In genomic region chr2:91394078-91394477, GRCm38 (mm10) we compare ENCODE assay signal across 14 mouse cellular contexts. TPM values are rescaled to one million over a fixed set of nuclear protein-coding genes. Genes with fewer than 3 reads are reported as not detected.
A peak's percentile ranks its signal among the peaks of the same experiment; 100 is the strongest.
DNase-seq lines count a peak whose midpoint lies in the region; ATAC-seq and TF ChIP-seq lines count a peak whose summit lies in the region.
"Had no signal": no experiment of that assay in that cellular context is flagged by ENCODE, and none has a peak within 500 bp of the region (broad histone marks: within the 10 kb centered on the region; RNA-seq: fewer than 3 reads in every experiment).

No protein-coding gene starts in this region.

- H3K9ac ChIP-seq in neural tube, embryonic 13.5 days = no peak overlapping the region
- no peak overlapping the region for H3K9ac ChIP-seq in neural tube, embryonic 15.5 days (replicated peaks)
- no peak overlapping the region for H3K9ac ChIP-seq in kidney, postnatal 0 days (ENCODE audit: low read depth, low read length)
- H3K9ac ChIP-seq: forebrain, embryonic 13.5 days; heart, embryonic 15.5 days; hindbrain, embryonic 13.5 days; liver, embryonic 13.5 days had no signal

- no peaks in the 10 kb centered on the region for H3K27me3 ChIP-seq in neural tube, embryonic 13.5 days
- H3K27me3 ChIP-seq in neural tube, embryonic 15.5 days (replicated peaks) = no peaks in the 10 kb centered on the region
- H3K27me3 ChIP-seq in kidney, postnatal 0 days (ENCODE audit: insufficient read depth, low read length) = no peaks in the 10 kb centered on the region
- H3K27me3 ChIP-seq: heart, embryonic 15.5 days; hindbrain, embryonic 13.5 days; liver, embryonic 13.5 days had no signal

- DNase-seq in cerebellum, postnatal 36 days = peak; percentile 15 to 24
- peak; percentile 40 for DNase-seq in kidney, postnatal 0 days (ENCODE audit: low spot score)
- DNase-seq in spleen, adult 12 weeks (ENCODE audit: low spot score) = no peak
- DNase-seq in layer of hippocampus, postnatal 36 days = no peak
- no peak for DNase-seq in c-Kit-positive CD71-positive TER-119-positive erythroid progenitor cells, embryonic 14.5 days (ENCODE audit: low spot score)
- DNase-seq: embryo, embryonic 11 days; liver, embryonic 13.5 days; right cerebral cortex, adult 18-20 months; thymus, postnatal 36 days had no signal

- H3K27ac ChIP-seq in neural tube, embryonic 13.5 days (replicated peaks) = 0 out of 2 replicates have a peak overlapping the region, but pooled peaks have one; percentile 18
- no peak overlapping the region for H3K27ac ChIP-seq in neural tube, embryonic 15.5 days (replicated peaks)
- H3K27ac ChIP-seq in kidney, postnatal 0 days = no peak overlapping the region
- H3K27ac ChIP-seq: forebrain, embryonic 13.5 days; heart, embryonic 15.5 days; hindbrain, embryonic 13.5 days; liver, embryonic 13.5 days had no signal

- H3K4me1 ChIP-seq in neural tube, embryonic 13.5 days (replicated peaks) = peaks cover 2% of the 10 kb centered on the region
- no peaks in the 10 kb centered on the region for H3K4me1 ChIP-seq in neural tube, embryonic 15.5 days
- H3K4me1 ChIP-seq in kidney, postnatal 0 days (replicated peaks; ENCODE audit: insufficient read depth, low read length) = no peaks in the 10 kb centered on the region
- H3K4me1 ChIP-seq: heart, embryonic 15.5 days had no signal

- no peak overlapping the region for H3K4me3 ChIP-seq in neural tube, embryonic 13.5 days
- no peak overlapping the region for H3K4me3 ChIP-seq in neural tube, embryonic 15.5 days (replicated peaks)
- no peak overlapping the region for H3K4me3 ChIP-seq in kidney, postnatal 0 days (replicated peaks; ENCODE audit: low read depth, low read length)
- H3K4me3 ChIP-seq: forebrain, embryonic 13.5 days; heart, embryonic 15.5 days; hindbrain, embryonic 13.5 days; liver, embryonic 13.5 days had no signal

- TF ChIP-seq CTCF in kidney, postnatal 0 days (IDR thresholded peaks at IDR 0.05; ENCODE audit: low read depth) = no peak

- H3K4me2 ChIP-seq in neural tube, embryonic 13.5 days = no peak overlapping the region
- no peak overlapping the region for H3K4me2 ChIP-seq in neural tube, embryonic 15.5 days
- H3K4me2 ChIP-seq in kidney, postnatal 0 days (ENCODE audit: low read length) = no peak overlapping the region
- H3K4me2 ChIP-seq: forebrain, embryonic 13.5 days; heart, embryonic 15.5 days; hindbrain, embryonic 13.5 days; liver, embryonic 13.5 days had no signal

- no peaks in the 10 kb centered on the region for H3K36me3 ChIP-seq in neural tube, embryonic 13.5 days
- no peaks in the 10 kb centered on the region for H3K36me3 ChIP-seq in neural tube, embryonic 15.5 days
- no peaks in the 10 kb centered on the region for H3K36me3 ChIP-seq in kidney, postnatal 0 days (ENCODE audit: insufficient read depth, low read length)
- H3K36me3 ChIP-seq: heart, embryonic 15.5 days; hindbrain, embryonic 13.5 days; liver, embryonic 13.5 days had no signal

- ATAC-seq in neural tube, embryonic 13.5 days (ENCODE audit: low read depth) = no peak
- ATAC-seq in neural tube, embryonic 15.5 days (ENCODE audit: low FRiP score) = no peak
- ATAC-seq in kidney, postnatal 0 days (replicated peaks; ENCODE audit: low FRiP score, low read depth) = no peak
- ATAC-seq: forebrain, embryonic 13.5 days had no signal

- H3K9me3 ChIP-seq in neural tube, embryonic 13.5 days = no peaks in the 10 kb centered on the region
- no peaks in the 10 kb centered on the region for H3K9me3 ChIP-seq in neural tube, embryonic 15.5 days (replicated peaks)
- no peaks in the 10 kb centered on the region for H3K9me3 ChIP-seq in kidney, postnatal 0 days (replicated peaks; ENCODE audit: low read length)
- H3K9me3 ChIP-seq: forebrain, embryonic 13.5 days; heart, embryonic 15.5 days; hindbrain, embryonic 13.5 days; liver, embryonic 13.5 days had no signal

- 47% methylated on average over 4 of the region's 4 CpGs for WGBS in neural tube, embryonic 13.5 days
- 47% methylated on average over 4 of the region's 4 CpGs for WGBS in neural tube, embryonic 15.5 days
- 52% methylated on average over 4 of the region's 4 CpGs for WGBS in kidney, postnatal 0 days

RNA-seq across cellular contexts. Expression of gene 1110051M20Rik, which starts 50.4 kb away (rescaled TPM):
- polyA plus RNA-seq in neural tube, embryonic 13.5 days (2015; fragmentation: Nextera tagmentation; extraction: Ambion mirVana) = 124 and 130 TPM in 2 replicates
- polyA plus RNA-seq in neural tube, embryonic 15.5 days (2015; fragmentation: Nextera tagmentation; extraction: Ambion mirVana) = 133 and 141 TPM in 2 replicates
- polyA plus RNA-seq in kidney, postnatal 0 days (2015; fragmentation: Nextera tagmentation; extraction: Ambion mirVana) = 55.7 and 56.8 TPM in 2 replicates
- total RNA-seq in layer of hippocampus, postnatal 36 days (2021) = 100 to 1,000 TPM; 121 to 130 TPM

Comparison
In these comparisons a context has a peak if more than half of its experiments do, and no peak if none do; other contexts are left out.
1. DNase-seq: peak in cerebellum, postnatal 36 days (2 of 2) and kidney, postnatal 0 days (single experiment); none in spleen, adult 12 weeks (single experiment), layer of hippocampus, postnatal 36 days (0 of 2) and c-Kit-positive CD71-positive TER-119-positive erythroid progenitor cells, embryonic 14.5 days (single experiment).